Mouse (Mus musculus) layer of hippocampus, adult 9-11 months (tissue): ENCODE results near the gene Usp2.

Experiments
- DNase-seq: peaks from one replicate; pipeline ENCODE4 v3.0.0; 2022

The Usp2 gene

DNA sequence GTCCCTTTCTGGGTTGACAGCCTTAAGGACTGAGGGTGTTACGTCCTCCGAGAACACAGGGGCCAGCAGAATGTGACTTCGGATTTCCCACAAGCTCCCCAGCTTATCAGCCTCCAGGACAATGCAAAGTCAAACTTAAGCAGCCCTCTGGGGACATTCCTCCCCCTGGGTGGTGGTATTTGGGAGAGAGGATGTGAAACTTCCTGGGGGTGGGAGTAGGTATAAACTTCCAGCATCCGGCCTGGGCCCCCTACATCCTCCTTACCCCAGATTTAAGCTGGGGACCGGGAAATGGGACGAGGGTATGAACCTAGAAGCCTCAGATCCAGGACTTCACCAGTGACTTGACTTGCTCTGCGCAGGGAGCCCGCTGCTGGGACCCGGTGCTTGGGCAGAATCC lies 62.8 kb downstream of the Usp2 start:
- DNase-seq, result no peak

GRCm38 (mm10) chr9:44130034-44130433 lies 63.2 kb downstream of the Usp2 start:
- DNase-seq, result no peak

GRCm38 (mm10) chr9:44130581-44131275 lies 63.9 kb downstream of the Usp2 start:
- no peak for DNase-seq

GRCm38 (mm10) chr9:44131276-44131590 lies 64.4 kb downstream of the Usp2 start:
- no peak for DNase-seq

DNA sequence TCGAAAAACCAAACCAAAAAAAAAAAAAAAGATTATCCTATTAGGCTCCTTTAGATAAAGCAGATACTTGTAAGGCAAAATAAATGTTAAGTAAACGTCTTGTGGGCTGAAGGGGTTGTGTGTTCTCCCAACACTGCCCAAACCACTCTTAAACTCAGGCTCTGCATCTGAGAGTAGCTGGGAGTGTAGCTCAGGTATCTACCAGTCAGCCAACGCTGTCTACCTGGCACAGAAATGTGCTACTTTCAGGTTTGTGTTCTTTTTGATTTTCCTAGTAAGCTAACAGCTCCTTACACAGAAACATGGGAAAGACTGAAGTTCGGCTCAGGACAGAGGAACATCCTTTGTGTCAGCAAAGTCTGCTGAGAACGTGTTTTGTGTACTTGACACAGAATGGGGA lies 65.4 kb downstream of the Usp2 start:
- DNase-seq, result no peak

- DNase-seq, result no peak
Observed at GRCm38 (mm10) chr9:44133287-44133686, 66.5 kb downstream of the Usp2 start.

- DNase-seq, result no peak
Observed at GRCm38 (mm10) chr9:44134101-44134850, 67.5 kb downstream of the Usp2 start, which contains the start of gene Mcam. Mcam (plus strand) TSS chr9:44134469.

- DNase-seq, result no peak
Observed at GRCm38 (mm10) chr9:44134851-44135730, 68.3 kb downstream of the Usp2 start.

DNA sequence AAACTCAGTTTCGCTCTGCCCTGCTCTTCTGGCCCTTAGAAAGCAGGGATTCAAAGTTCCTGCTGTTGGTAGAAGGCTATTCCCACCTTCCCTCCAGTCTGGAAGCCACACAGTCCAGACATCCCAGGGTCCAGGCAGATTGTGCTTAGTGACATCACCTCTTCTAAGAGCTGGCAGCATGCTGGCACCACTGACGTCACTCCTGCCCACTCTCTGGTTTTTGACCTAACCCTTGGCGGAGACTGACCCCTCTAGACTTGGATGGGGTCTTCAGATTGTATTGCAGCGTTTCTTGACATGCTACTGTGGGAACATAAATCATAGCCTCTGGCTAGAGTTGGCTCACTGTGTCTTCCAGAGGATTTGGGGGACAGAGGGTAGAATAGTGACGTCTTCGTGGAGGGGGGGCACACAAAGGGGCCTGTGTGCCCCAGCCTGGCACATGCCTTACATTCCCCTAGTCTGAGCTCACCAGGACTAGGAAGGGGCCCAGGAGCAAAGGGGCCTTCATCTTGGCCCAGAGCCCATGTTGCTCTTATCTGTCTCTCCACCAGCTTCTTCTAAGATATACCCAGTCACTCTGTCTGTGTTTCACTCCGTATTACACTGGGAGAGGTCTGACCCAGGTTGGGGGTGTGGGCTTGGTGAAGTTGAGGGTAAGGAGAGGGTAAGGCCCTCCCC lies 69.0 kb downstream of the Usp2 start:
- no peak for DNase-seq

DNA sequence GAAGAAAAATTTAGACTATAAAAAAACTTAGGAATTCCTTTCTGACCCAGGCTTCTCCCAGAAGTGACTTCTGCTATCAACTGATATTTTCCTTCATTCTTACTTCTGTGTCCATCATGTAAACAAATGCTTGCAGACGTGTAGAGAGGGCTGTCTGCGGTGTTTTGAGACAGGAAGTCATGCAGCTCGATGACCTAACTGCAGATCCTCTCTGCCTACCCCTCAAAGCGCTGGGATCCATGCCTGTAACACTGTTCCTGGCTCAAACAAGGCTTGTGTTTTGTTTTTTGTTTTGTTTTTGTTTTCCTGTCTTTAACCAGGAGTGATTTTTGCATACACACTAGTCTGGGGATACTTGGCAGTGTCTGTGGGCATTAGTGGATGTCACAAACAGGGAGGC lies 71.0 kb downstream of the Usp2 start:
- DNase-seq, result no peak

DNA sequence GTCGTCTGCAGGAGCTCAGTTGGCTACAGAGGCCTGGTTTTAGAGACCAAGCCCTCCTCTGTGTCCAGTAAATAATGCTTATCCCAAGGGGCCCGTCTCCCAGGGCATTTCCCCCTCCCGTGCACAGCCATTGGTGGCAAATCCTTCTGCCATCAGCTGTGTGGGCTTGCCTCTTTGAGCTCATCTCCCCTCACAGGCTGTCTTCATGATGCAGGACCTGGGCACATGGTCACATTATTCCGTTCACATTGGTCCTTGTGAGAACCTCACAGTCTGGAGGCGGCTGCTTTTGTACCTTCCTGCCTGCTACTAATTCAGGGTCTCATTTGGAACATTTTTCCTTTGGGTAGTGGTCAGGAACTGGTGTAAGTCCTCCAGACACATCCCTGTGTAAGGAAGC lies 75.1 kb downstream of the Usp2 start:
- DNase-seq, result no peak

DNA sequence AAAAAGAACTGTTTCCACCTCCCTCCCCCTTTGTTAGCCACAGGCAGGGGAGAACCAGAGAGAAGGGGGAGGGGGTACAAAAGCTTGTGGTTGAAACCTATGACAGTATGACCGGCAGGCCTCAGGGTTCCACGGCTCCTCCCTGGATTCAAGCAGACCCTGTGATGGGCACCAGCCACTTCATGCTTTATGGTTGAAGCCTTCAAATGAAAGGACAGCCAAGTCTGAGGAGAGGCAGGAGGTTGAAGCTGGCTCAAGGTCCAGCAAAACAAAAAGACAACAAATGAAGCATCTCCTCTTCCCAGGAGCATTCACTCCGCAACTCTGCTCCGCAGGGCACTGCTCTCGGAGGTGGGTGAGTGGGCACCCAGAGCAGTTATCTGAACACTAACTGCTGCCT lies 76.6 kb downstream of the Usp2 start:
- DNase-seq, result no peak

DNA sequence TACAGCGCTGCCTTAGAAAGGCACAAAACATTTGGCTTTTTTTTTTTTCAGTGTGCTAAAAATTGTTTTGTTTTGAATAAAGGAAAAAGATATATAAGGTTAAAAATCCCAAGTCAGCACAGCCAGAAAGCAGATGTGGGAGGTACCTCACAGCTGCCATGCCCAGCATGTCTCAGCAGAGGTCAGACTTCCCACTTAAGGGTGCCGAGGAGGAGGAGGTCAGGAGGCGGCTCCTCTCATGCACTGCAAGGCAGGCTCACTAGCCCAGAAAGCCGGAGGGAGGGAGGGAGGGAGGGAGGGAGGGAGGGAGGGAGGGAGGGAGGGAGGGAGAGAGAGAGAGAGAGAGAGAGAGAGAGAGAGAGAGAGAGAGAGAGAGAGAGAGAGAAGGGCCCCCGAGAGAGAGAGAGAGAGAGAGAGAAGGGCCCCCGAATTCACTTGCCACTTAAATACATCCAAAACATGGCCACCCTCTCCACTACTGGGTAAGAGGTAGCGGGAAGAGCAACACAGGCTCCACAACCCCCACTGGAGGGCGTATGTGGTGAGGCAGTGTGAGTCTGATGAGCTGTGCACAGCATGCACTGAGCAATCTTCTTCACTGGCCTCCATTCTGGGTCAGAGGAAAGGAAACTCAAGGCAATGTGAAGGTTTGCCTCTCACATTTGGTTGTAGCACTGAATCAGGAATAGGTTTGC lies 77.3 kb downstream of the Usp2 start:
- no peak for DNase-seq

DNA sequence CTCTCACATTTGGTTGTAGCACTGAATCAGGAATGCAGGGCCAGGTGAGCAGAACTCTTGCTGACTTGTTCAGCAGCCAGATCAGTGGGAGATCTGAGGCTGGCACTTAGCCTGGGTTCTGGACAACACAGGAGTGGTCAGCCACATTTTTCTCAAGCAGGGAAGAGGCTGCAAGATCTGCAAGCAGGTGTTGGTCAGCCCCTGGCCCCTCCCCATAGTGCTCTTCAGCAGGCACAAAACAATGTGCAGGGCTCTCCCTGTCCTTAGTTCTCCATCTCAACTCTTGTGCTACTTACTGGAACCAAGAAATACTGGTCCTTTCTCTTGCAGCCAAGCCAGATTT lies 77.9 kb downstream of the Usp2 start:
- no peak for DNase-seq
